In the genomic region with DNA sequence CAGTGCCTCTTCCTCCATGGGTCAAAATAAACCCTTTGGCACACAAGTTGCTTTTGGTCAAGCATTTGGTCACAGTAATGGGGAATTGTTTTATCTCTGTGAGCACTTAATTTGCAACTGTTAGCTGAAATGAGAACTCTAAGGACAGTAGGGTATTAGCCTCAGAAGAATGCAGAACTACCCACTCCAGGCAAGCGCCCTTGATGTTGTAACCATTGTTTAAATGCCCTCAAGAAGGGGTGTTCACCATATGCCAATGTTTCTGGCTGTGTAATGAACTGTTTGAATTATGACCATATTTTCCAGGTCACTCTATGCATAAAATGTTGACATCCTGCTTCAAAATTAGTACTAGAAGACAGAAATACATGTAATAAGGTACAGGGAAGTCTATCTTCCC, we compare ENCODE assay signal across 19 mouse cellular contexts.
"Had no signal": no experiment of that assay in that cellular context is flagged by ENCODE, and none has a peak within 500 bp of the region (broad histone marks: within the 10 kb centered on the region; RNA-seq: fewer than 3 reads in every experiment).

No protein-coding gene starts in this region.

- H3K9ac ChIP-seq: liver, embryonic 15.5 days; liver, postnatal 0 days; lung, embryonic 15.5 days; midbrain, embryonic 12.5 days; neural tube, embryonic 12.5 days; stomach, embryonic 15.5 days had no signal

- DNase-seq: liver, postnatal 0 days; lung, adult 2 months; lung, postnatal 14 days; lung, postnatal 36 days; midbrain, embryonic 14.5 days; right cerebral cortex, postnatal 14 days; thymus, adult 2 months; thymus, postnatal 25 days; thymus, postnatal 4 days had no signal

- ATAC-seq: liver, postnatal 0 days; lung, postnatal 0 days; midbrain, embryonic 16.5 days had no signal

- H3K4me2 ChIP-seq: liver, embryonic 15.5 days; lung, embryonic 15.5 days; midbrain, embryonic 12.5 days; neural tube, embryonic 12.5 days; stomach, embryonic 15.5 days had no signal

- H3K9me3 ChIP-seq: liver, embryonic 15.5 days; lung, embryonic 15.5 days; megakaryocyte, embryonic 14.5 days; midbrain, embryonic 12.5 days; neural tube, embryonic 12.5 days; stomach, embryonic 15.5 days had no signal

- H3K4me1 ChIP-seq: liver, embryonic 15.5 days; lung, embryonic 15.5 days; midbrain, embryonic 12.5 days; neural tube, embryonic 12.5 days; stomach, embryonic 15.5 days had no signal

- H3K27ac ChIP-seq: liver, embryonic 15.5 days; lung, embryonic 15.5 days; macrophage; midbrain, embryonic 12.5 days; neural tube, embryonic 12.5 days; stomach, embryonic 15.5 days; stomach, postnatal 0 days had no signal

- H3K27me3 ChIP-seq: liver, embryonic 15.5 days; lung, embryonic 15.5 days; megakaryocyte, embryonic 14.5 days; midbrain, embryonic 12.5 days; neural tube, embryonic 12.5 days; stomach, embryonic 15.5 days had no signal

- H3K4me3 ChIP-seq: liver, embryonic 15.5 days; lung, embryonic 15.5 days; megakaryocyte, embryonic 14.5 days; midbrain, embryonic 12.5 days; neural tube, embryonic 12.5 days; stomach, embryonic 15.5 days had no signal

- H3K36me3 ChIP-seq: liver, embryonic 15.5 days; lung, embryonic 15.5 days; midbrain, embryonic 12.5 days; neural tube, embryonic 12.5 days; stomach, embryonic 15.5 days had no signal
